Mouse (Mus musculus): Measurements from ENCODE around the gene Slc5a11.

- TF ChIP-seq CTCF (IDR thresholded peaks at IDR 0.05; ENCODE audit: insufficient read depth, low read length), result no peak
- no peak for TF ChIP-seq POLR2A (IDR thresholded peaks at IDR 0.05; ENCODE audit: borderline replicate concordance, extremely low read depth, low read depth, low read length)
These were observed 24.8 kb upstream of the Slc5a11 start for GRCm38 (mm10) chr7:123189762-123190161.

Measured in lung, adult 2 months (tissue).